ENCODE assay signal across 9 mouse cellular contexts in genomic region chr12:24603266-24603665, GRCm38 (mm10). TPM values are rescaled to one million over a fixed set of nuclear protein-coding genes. Genes with fewer than 3 reads are reported as not detected.
A peak's percentile ranks its signal among the peaks of the same experiment; 100 is the strongest.
DNase-seq lines count a peak whose midpoint lies in the region; ATAC-seq and TF ChIP-seq lines count a peak whose summit lies in the region.
"Had no signal": no experiment of that assay in that cellular context is flagged by ENCODE, and none has a peak within 500 bp of the region (broad histone marks: within the 10 kb centered on the region; RNA-seq: fewer than 3 reads in every experiment).

No protein-coding gene starts in this region.

- DNase-seq in CD4-positive helper T cell, adult 2 months (ENCODE audit: low read depth, low spot score): peak; percentile 47
- no peak for DNase-seq in Patski (ENCODE audit: low read depth, low spot score)
- peak; percentile 52 to 58 for DNase-seq in cerebellum, postnatal 36 days
- peak; percentile 83 to 91 for DNase-seq in kidney, postnatal 25 days
- peak; percentile 85 for DNase-seq in lung, postnatal 10 days
- DNase-seq in right cerebral cortex, postnatal 25 days: peak; percentile 45

- TF ChIP-seq CTCF in Patski (IDR thresholded peaks at IDR 0.05): peak; percentile 91

- peak; percentile 48 for ATAC-seq in Patski
- peak; percentile 43; the same call in 1 of the 2 replicates for ATAC-seq in granulocyte monocyte progenitor cell, adult 5-6 weeks (replicated peaks; ENCODE audit: poor library complexity, severe bottlenecking)
- no peak for ATAC-seq in monocyte, adult 5-6 weeks (replicated peaks; ENCODE audit: insufficient number of reproducible peaks, low FRiP score, low TSS enrichment, poor library complexity, severe bottlenecking)

- in situ Hi-C loops in Patski (cut with MboI; ENCODE audit: low pct_unique_long_range_greater_than_20kb): no loop called here

- POLR2A ChIA-PET in Patski (lab: Charles Lee): no interaction called here

- CTCF ChIA-PET in Patski (lab: Charles Lee): interaction anchor here (0.8 to 3.8 kb wide), 24 partner anchors 8 to 143 kb away, joined by 3 to 20 read pairs (median 4); no protein-coding TSS in a partner anchor

- no peaks in the 10 kb centered on the region for H3K27me3 ChIP-seq in Patski
- H3K27me3 ChIP-seq: hindbrain, embryonic 15.5 days had no signal

RNA-seq across cellular contexts. Expression of gene Grhl1, which starts 31.2 kb away (rescaled TPM):
- 0.98 TPM for polyA plus RNA-seq in Patski (2021)
- 0.53 TPM in 1 of 2 replicates, not detected in the other for total RNA-seq in granulocyte monocyte progenitor cell, adult 5-6 weeks (2014; fragmentation: Nextera tagmentation)
- total RNA-seq in granulocyte monocyte progenitor cell, adult 5-6 weeks (2017): 0.62 and 0.73 TPM in 2 replicates
- 0.29 to 3.6 TPM (median 1.4 TPM) in 3 replicates for total RNA-seq in monocyte, adult 5-6 weeks (2017)

RNA-seq across cellular contexts. Expression of gene Klf11, which starts 47.8 kb away (rescaled TPM):
- 10.1 TPM for polyA plus RNA-seq in Patski (2021)
- total RNA-seq in granulocyte monocyte progenitor cell, adult 5-6 weeks (2014; fragmentation: Nextera tagmentation): 7.1 and 13.2 TPM in 2 replicates
- total RNA-seq in granulocyte monocyte progenitor cell, adult 5-6 weeks (2017): 10.0 and 12.7 TPM in 2 replicates
- total RNA-seq in monocyte, adult 5-6 weeks (2017): 27.5 to 35.9 TPM (median 31.5 TPM) in 3 replicates
